Mouse (Mus musculus) forebrain, embryonic 12.5 days (tissue): ENCODE data around the gene Atg3. TPM values are rescaled to one million over a fixed set of nuclear protein-coding genes. Genes with fewer than 3 reads are reported as not detected.
A peak's percentile ranks its signal among the peaks of the same experiment; 100 is the strongest.

ENCODE experiments used
- ATAC-seq: fragments of 200-750 bp; cut with Nextera tagmentation; 2 replicates; pipeline ENCODE4 v1.8.0; 2017; ENCODE audit warnings: moderate TSS enrichment; ENCODE audit not compliant: low FRiP score
- H3K27ac ChIP-seq: fragments of 300-500 bp; sonication (generic); 2 replicates; pipeline ENCODE4 v1.5.1; 2016; ENCODE audit warnings: mild to moderate bottlenecking
- H3K27me3 ChIP-seq: fragments of 300-500 bp; sonication (generic); 2 replicates; pipeline ENCODE4 v1.6.1; 2016; ENCODE audit warnings: mild to moderate bottlenecking
- H3K36me3 ChIP-seq: fragments of 300-500 bp; sonication (generic); replicated peaks from 2 replicates; pipeline ENCODE4 v1.6.1; 2016; ENCODE audit warnings: mild to moderate bottlenecking
- H3K4me1 ChIP-seq: fragments of 300-500 bp; sonication (generic); 2 replicates; pipeline ENCODE4 v1.6.1; 2016
- H3K4me2 ChIP-seq: fragments of 300-500 bp; sonication (generic); 2 replicates; pipeline ENCODE4 v1.6.1; 2016; ENCODE audit warnings: mild to moderate bottlenecking, moderate library complexity
- H3K4me3 ChIP-seq: fragments of 300-500 bp; sonication (generic); replicated peaks from 2 replicates; pipeline ENCODE4 v1.5.1; 2016; ENCODE audit warnings: mild to moderate bottlenecking
- H3K9ac ChIP-seq: fragments of 300-500 bp; sonication (generic); 2 replicates; pipeline ENCODE4 v1.6.1; 2016; ENCODE audit warnings: mild to moderate bottlenecking
- H3K9me3 ChIP-seq: fragments of 300-500 bp; sonication (generic); 2 replicates; pipeline ENCODE4 v1.6.1; 2016
- WGBS: fragments of 180-500 bp; shearing (Covaris S2); methylation state at CpG from one replicate; pipeline ENCODE4 v1.1.7; 2016; 5-methylcytosine and 5-hydroxymethylcytosine counted together
- polyA plus RNA-seq: library from polyadenylated mRNA; unstranded; fragments of >200 nt; fragmentation: Nextera tagmentation; extraction: Ambion mirVana; gene quantifications from 2 replicates; pipeline ENCODE4 v1.2.1, GENCODE M21; 2016

Atg3 gene
- polyA plus RNA-seq, 1 experiment from 2014 or later: 43.1 TPM

GRCm38 (mm10) chr16:45148488-45149082, 10.0 kb upstream of the Atg3 start:
- Histone ChIP-seq H3K27me3 (no peaks in the 10 kb centered on the region), H3K9me3 (no peaks in the 10 kb centered on the region), H3K4me1 (no peaks in the 10 kb centered on the region), H3K9ac (no peak overlapping the region), H3K36me3 (peaks cover 72% of the 10 kb centered on the region), H3K27ac (no peak overlapping the region), H3K4me2 (no peak overlapping the region), H3K4me3 (no peak overlapping the region)
- 94% methylated on average over 10 of the region's 10 CpGs for WGBS
- no peak for ATAC-seq

- H3K4me2 ChIP-seq: no peak overlapping the region
- 85% methylated on average over 3 of the region's 3 CpGs for WGBS
- no peaks in the 10 kb centered on the region for H3K27me3 ChIP-seq
- H3K9me3 ChIP-seq: no peaks in the 10 kb centered on the region
- ATAC-seq: no peak
- peaks cover 34% of the 10 kb centered on the region for H3K36me3 ChIP-seq
- no peak overlapping the region for H3K9ac ChIP-seq
- H3K4me1 ChIP-seq: peaks cover 15% of the 10 kb centered on the region
- H3K4me3 ChIP-seq: no peak overlapping the region
- no peak overlapping the region for H3K27ac ChIP-seq
Observed at GRCm38 (mm10) chr16:45154741-45155250, 3.8 kb upstream of the Atg3 start.

GRCm38 (mm10) chr16:45158136-45158521, 456 bp upstream of the Atg3 start:
- H3K9ac ChIP-seq: peak overlapping the region; percentile 70
- peak; percentile 73 for ATAC-seq
- under 1% methylated on average over 20 of the region's 20 CpGs for WGBS
- H3K4me3 ChIP-seq: peak overlapping the region; percentile 84
- no peaks in the 10 kb centered on the region for H3K27me3 ChIP-seq
- peak overlapping the region; percentile 94 for H3K27ac ChIP-seq
- H3K36me3 ChIP-seq: peaks cover 9% of the 10 kb centered on the region; the same call in 1 of the 2 replicates
- peak overlapping the region; percentile 85 for H3K4me2 ChIP-seq
- H3K9me3 ChIP-seq: no peaks in the 10 kb centered on the region
- H3K4me1 ChIP-seq: peaks cover 23% of the 10 kb centered on the region

GRCm38 (mm10) chr16:45159389-45159716, 768 bp downstream of the Atg3 start:
- Histone ChIP-seq H3K27me3 (no peaks in the 10 kb centered on the region), H3K4me2 (peak overlapping the region; percentile 85), H3K36me3 (peaks cover 9% of the 10 kb centered on the region; the same call in 1 of the 2 replicates), H3K4me1 (peaks cover 23% of the 10 kb centered on the region), H3K4me3 (peak overlapping the region; percentile 84), H3K9ac (peak overlapping the region; percentile 88), H3K27ac (peak overlapping the region; percentile 94), H3K9me3 (no peaks in the 10 kb centered on the region)
- WGBS: 8% methylated on average over 11 of the region's 11 CpGs
- ATAC-seq: no peak

GRCm38 (mm10) chr16:45178552-45178951, 20.0 kb downstream of the Atg3 start:
- no peaks in the 10 kb centered on the region for H3K27me3 ChIP-seq
- 86% methylated on average over 2 of the region's 2 CpGs for whole genome bisulfite sequencing
- H3K27ac ChIP-seq: no peak overlapping the region
- H3K36me3 ChIP-seq: peaks cover 7% of the 10 kb centered on the region
- no peak overlapping the region for H3K4me3 ChIP-seq
- H3K4me1 ChIP-seq: no peaks in the 10 kb centered on the region
- ATAC-seq: no peak
- H3K4me2 ChIP-seq: no peak overlapping the region
- no peak overlapping the region for H3K9ac ChIP-seq
- no peaks in the 10 kb centered on the region for H3K9me3 ChIP-seq

- H3K4me1 ChIP-seq: no peaks in the 10 kb centered on the region
- ATAC-seq: no peak
- H3K36me3 ChIP-seq: peaks cover 18% of the 10 kb centered on the region
- no peak overlapping the region for H3K4me2 ChIP-seq
- H3K27ac ChIP-seq: no peak overlapping the region
- no peaks in the 10 kb centered on the region for H3K9me3 ChIP-seq
- H3K4me3 ChIP-seq: no peak overlapping the region
- no peak overlapping the region for H3K9ac ChIP-seq
- H3K27me3 ChIP-seq: no peaks in the 10 kb centered on the region
- WGBS: 92% methylated on average over 5 of the region's 5 CpGs
Observed at GRCm38 (mm10) chr16:45181824-45182223, 23.2 kb downstream of the Atg3 start.

GRCm38 (mm10) chr16:45192613-45193012, 34.0 kb downstream of the Atg3 start:
- WGBS: 3% methylated on average over 1 of the region's 1 CpGs

GRCm38 (mm10) chr16:45196816-45197215, 38.2 kb downstream of the Atg3 start:
- Histone ChIP-seq H3K4me3 (no peak overlapping the region), H3K4me1 (no peaks in the 10 kb centered on the region), H3K36me3 (no peaks in the 10 kb centered on the region), H3K9me3 (no peaks in the 10 kb centered on the region), H3K9ac (no peak overlapping the region), H3K27ac (no peak overlapping the region), H3K27me3 (no peaks in the 10 kb centered on the region), H3K4me2 (no peak overlapping the region)
- WGBS: 30% methylated on average over 6 of the region's 6 CpGs
- peak; percentile 85 for ATAC-seq

More at GRCm38 (mm10) chr16:45192613-45193012, 34.0 kb downstream of the Atg3 start:
- no peaks in the 10 kb centered on the region for H3K4me1 ChIP-seq
- H3K9ac ChIP-seq: no peak overlapping the region
- no peak overlapping the region for H3K4me3 ChIP-seq
- H3K9me3 ChIP-seq: no peaks in the 10 kb centered on the region
- peak; percentile 47; the same call in 1 of the 2 replicates for ATAC-seq
- H3K27ac ChIP-seq: no peak overlapping the region
- H3K27me3 ChIP-seq: no peaks in the 10 kb centered on the region
- H3K4me2 ChIP-seq: no peak overlapping the region
- 0 out of 2 replicates have a peak, but pooled peaks cover 5% of the 10 kb centered on the region for H3K36me3 ChIP-seq

- H3K27ac ChIP-seq: no peak overlapping the region
- H3K9me3 ChIP-seq: no peaks in the 10 kb centered on the region
- H3K4me3 ChIP-seq: no peak overlapping the region
- H3K4me2 ChIP-seq: no peak overlapping the region
- H3K4me1 ChIP-seq: no peaks in the 10 kb centered on the region
- no peak overlapping the region for H3K9ac ChIP-seq
- no peaks in the 10 kb centered on the region for H3K27me3 ChIP-seq
- ATAC-seq: no peak
- WGBS: 91% methylated on average over 2 of the region's 2 CpGs
- H3K36me3 ChIP-seq: no peaks in the 10 kb centered on the region
Observed at GRCm38 (mm10) chr16:45201395-45201794, 42.8 kb downstream of the Atg3 start.

- Histone ChIP-seq H3K36me3 (no peaks in the 10 kb centered on the region), H3K9ac (no peak overlapping the region), H3K27ac (no peak overlapping the region), H3K9me3 (no peaks in the 10 kb centered on the region), H3K4me3 (no peak overlapping the region), H3K4me1 (no peaks in the 10 kb centered on the region), H3K4me2 (no peak overlapping the region), H3K27me3 (no peaks in the 10 kb centered on the region)
- 90% methylated on average over 4 of the region's 4 CpGs for WGBS
- no peak for ATAC-seq
Observed at GRCm38 (mm10) chr16:45204438-45204837, 45.9 kb downstream of the Atg3 start.

- Histone ChIP-seq H3K4me1 (no peaks in the 10 kb centered on the region), H3K4me2 (no peak overlapping the region), H3K27ac (no peak overlapping the region), H3K27me3 (no peaks in the 10 kb centered on the region), H3K36me3 (no peaks in the 10 kb centered on the region), H3K4me3 (no peak overlapping the region), H3K9ac (no peak overlapping the region), H3K9me3 (no peaks in the 10 kb centered on the region)
- no peak for ATAC-seq
- 82% methylated on average over 12 of the region's 12 CpGs for WGBS
Observed at GRCm38 (mm10) chr16:45204859-45205670, 46.5 kb downstream of the Atg3 start.

GRCm38 (mm10) chr16:45222016-45222415, 63.4 kb downstream of the Atg3 start:
- no peak overlapping the region for H3K4me3 ChIP-seq
- ATAC-seq: no peak
- WGBS: 45% methylated on average over 2 of the region's 2 CpGs
- H3K4me1 ChIP-seq: peaks cover 6% of the 10 kb centered on the region
- H3K27me3 ChIP-seq: no peaks in the 10 kb centered on the region
- H3K36me3 ChIP-seq: no peaks in the 10 kb centered on the region
- no peak overlapping the region for H3K4me2 ChIP-seq
- H3K27ac ChIP-seq: no peak overlapping the region
- no peaks in the 10 kb centered on the region for H3K9me3 ChIP-seq
- no peak overlapping the region for H3K9ac ChIP-seq
